Mouse (Mus musculus) embryonic fibroblast, embryonic 13.5 days (primary cell): ENCODE measurements around the gene Pin1.

ENCODE experiments used
- CTCF ChIP-seq: IDR thresholded peaks from 2 replicates; pipeline ENCODE4 v1.5.1; 2011; ENCODE audit warnings: mild to moderate bottlenecking, control low read depth, low read length, moderate library complexity, borderline replicate concordance; ENCODE audit not compliant: insufficient read depth
- POLR2A ChIP-seq: IDR thresholded peaks from 2 replicates; pipeline ENCODE4 v1.6.1; 2011; ENCODE audit warnings: low read depth, mild to moderate bottlenecking, control low read depth, low read length, moderate library complexity

DNA sequence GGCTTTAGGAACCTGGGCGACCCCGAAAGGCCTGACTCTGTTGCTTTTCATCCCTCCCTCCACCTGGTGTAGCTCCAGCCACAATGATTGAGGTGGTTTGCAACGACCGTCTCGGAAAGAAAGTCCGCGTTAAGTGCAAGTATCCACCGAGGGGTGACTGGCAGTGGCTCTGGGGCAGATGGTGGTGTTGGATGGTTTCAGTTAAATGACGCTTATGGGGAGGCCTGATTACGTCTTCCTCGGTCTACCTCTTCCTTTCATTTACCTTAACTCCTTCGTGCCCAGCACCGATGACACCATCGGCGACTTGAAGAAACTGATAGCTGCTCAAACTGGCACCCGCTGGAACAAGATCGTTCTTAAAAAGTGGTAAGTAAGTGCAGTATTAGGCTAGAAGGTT is 6.8 kb upstream of the Pin1 start:
- TF ChIP-seq POLR2A (no peak), CTCF (no peak)
